Mouse (Mus musculus): ENCODE data around the gene St3gal2. TPM values are rescaled to one million over a fixed set of nuclear protein-coding genes. Genes with fewer than 3 reads are reported as not detected.
"Not testable (repeated sequence)": the region's sequence is repeated elsewhere in the genome, so short reads cannot be mapped to it uniquely, and the experiment has no call there.

The St3gal2 gene
- polyA plus RNA-seq, 1 experiment from 2014 or later = 10.4 TPM

- peaks cover 0 to 8% of the 10 kb centered on the region in 2 experiments; a peak in 1 of 4 replicates for H3K4me1 ChIP-seq (ENCODE audit: control insufficient read depth in 2 of 2, insufficient read depth in 2 of 2, low read length in 2 of 2)
- no peak for ATAC-seq (ENCODE audit: insufficient number of reproducible peaks, insufficient read depth, low FRiP score, low read depth)
- peaks cover 21% of the 10 kb centered on the region for H3K36me3 ChIP-seq (ENCODE audit: control insufficient read depth, insufficient read depth, low read length)
- no peak overlapping the region for H3K9ac ChIP-seq (ENCODE audit: low read length)
- no peaks in the 10 kb centered on the region for H3K9me3 ChIP-seq (ENCODE audit: control insufficient read depth, low read length)
- WGBS = 91% methylated on average over 6 of the region's 6 CpGs
- H3K27me3 ChIP-seq (ENCODE audit: control insufficient read depth, insufficient read depth, low read length) = no peaks in the 10 kb centered on the region
- no peak overlapping the region for H3K4me2 ChIP-seq (ENCODE audit: low read length)
- no peak overlapping the region for H3K27ac ChIP-seq (replicated peaks in 1 of 2; ENCODE audit: control insufficient read depth in 1 of 2, insufficient read depth in 1 of 2, low read depth in 2 of 2, low read length in 2 of 2)
- H3K4me3 ChIP-seq (ENCODE audit: control insufficient read depth in 1 of 2, insufficient read depth in 1 of 2, low read depth in 1 of 2, low read length in 2 of 2) = no peak overlapping the region
Observed at GRCm38 (mm10) chr8:110897495-110897894, 22.2 kb upstream of the St3gal2 start.

GRCm38 (mm10) chr8:110901056-110901455, 18.7 kb upstream of the St3gal2 start:
- H3K4me3 ChIP-seq (ENCODE audit: control insufficient read depth in 1 of 2, insufficient read depth in 1 of 2, low read depth in 1 of 2, low read length in 2 of 2) = no peak overlapping the region
- H3K36me3 ChIP-seq (ENCODE audit: control insufficient read depth, insufficient read depth, low read length) = peaks cover 19% of the 10 kb centered on the region
- peaks cover 0 to 8% of the 10 kb centered on the region in 2 experiments; a peak in 1 of 4 replicates for H3K4me1 ChIP-seq (ENCODE audit: control insufficient read depth in 2 of 2, insufficient read depth in 2 of 2, low read length in 2 of 2)
- no peak overlapping the region for H3K4me2 ChIP-seq (ENCODE audit: low read length)
- 76% methylated on average over 3 of the region's 3 CpGs for WGBS
- H3K27ac ChIP-seq (replicated peaks in 1 of 2; ENCODE audit: control insufficient read depth in 1 of 2, insufficient read depth in 1 of 2, low read depth in 2 of 2, low read length in 2 of 2) = no peak overlapping the region
- no peak overlapping the region for H3K9ac ChIP-seq (ENCODE audit: low read length)
- no peak for ATAC-seq (ENCODE audit: insufficient number of reproducible peaks, insufficient read depth, low FRiP score, low read depth)
- no peaks in the 10 kb centered on the region for H3K27me3 ChIP-seq (ENCODE audit: control insufficient read depth, insufficient read depth, low read length)
- no peaks in the 10 kb centered on the region for H3K9me3 ChIP-seq (ENCODE audit: control insufficient read depth, low read length)

GRCm38 (mm10) chr8:110901839-110902578, 17.7 kb upstream of the St3gal2 start, which contains the start of gene Fuk:
Fuk (minus strand) TSS chr8:110902488.
- H3K9me3 ChIP-seq (ENCODE audit: control insufficient read depth, low read length) = no peaks in the 10 kb centered on the region
- peaks cover 0 to 8% of the 10 kb centered on the region in 2 experiments; a peak in 1 of 4 replicates for H3K4me1 ChIP-seq (ENCODE audit: control insufficient read depth in 2 of 2, insufficient read depth in 2 of 2, low read length in 2 of 2)
- peak within 1 kb of the TSS; percentile 76 for H3K4me2 ChIP-seq (ENCODE audit: low read length)
- H3K36me3 ChIP-seq (ENCODE audit: control insufficient read depth, insufficient read depth, low read length) = peaks cover 19% of the 10 kb centered on the region
- H3K27ac ChIP-seq (replicated peaks in 1 of 2; ENCODE audit: control insufficient read depth in 1 of 2, insufficient read depth in 1 of 2, low read depth in 2 of 2, low read length in 2 of 2) = no peak within 1 kb of the TSS
- 3% methylated on average over 30 of the region's 30 CpGs for WGBS
- peak within 1 kb of the TSS; percentile 75 to 83 for H3K4me3 ChIP-seq (ENCODE audit: control insufficient read depth in 1 of 2, insufficient read depth in 1 of 2, low read depth in 1 of 2, low read length in 2 of 2)
- no peaks in the 10 kb centered on the region for H3K27me3 ChIP-seq (ENCODE audit: control insufficient read depth, insufficient read depth, low read length)
- peak within 1 kb of the TSS; percentile 86 for H3K9ac ChIP-seq (ENCODE audit: low read length)
- peak; percentile 68; the same call in 1 of the 2 replicates for ATAC-seq (ENCODE audit: insufficient number of reproducible peaks, insufficient read depth, low FRiP score, low read depth)

- ATAC-seq (ENCODE audit: insufficient number of reproducible peaks, insufficient read depth, low FRiP score, low read depth) = no peak
- 65% methylated on average over 2 of the region's 2 CpGs for WGBS
Observed at GRCm38 (mm10) chr8:110902579-110902965, 17.1 kb upstream of the St3gal2 start.

GRCm38 (mm10) chr8:110905404-110905803, 14.3 kb upstream of the St3gal2 start:
- Histone ChIP-seq H3K36me3 (ENCODE audit: control insufficient read depth, insufficient read depth, low read length) (no peaks in the 10 kb centered on the region), H3K4me3 (ENCODE audit: control insufficient read depth in 1 of 2, insufficient read depth in 1 of 2, low read depth in 1 of 2, low read length in 2 of 2) (no peak overlapping the region), H3K4me1 (ENCODE audit: control insufficient read depth in 2 of 2, insufficient read depth in 2 of 2, low read length in 2 of 2) (peaks cover 0 to 8% of the 10 kb centered on the region in 2 experiments; a peak in 1 of 4 replicates), H3K27ac (replicated peaks in 1 of 2; ENCODE audit: control insufficient read depth in 1 of 2, insufficient read depth in 1 of 2, low read depth in 2 of 2, low read length in 2 of 2) (no peak overlapping the region), H3K4me2 (ENCODE audit: low read length) (no peak overlapping the region), H3K9ac (ENCODE audit: low read length) (no peak overlapping the region), H3K27me3 (ENCODE audit: control insufficient read depth, insufficient read depth, low read length) (no peaks in the 10 kb centered on the region), H3K9me3 (ENCODE audit: control insufficient read depth, low read length) (no peaks in the 10 kb centered on the region)
- ATAC-seq (ENCODE audit: insufficient number of reproducible peaks, insufficient read depth, low FRiP score, low read depth) = no peak
- 83% methylated on average over 6 of the region's 6 CpGs for WGBS

More at GRCm38 (mm10) chr8:110902579-110902965, 17.1 kb upstream of the St3gal2 start:
- no peaks in the 10 kb centered on the region for H3K27me3 ChIP-seq (ENCODE audit: control insufficient read depth, insufficient read depth, low read length)
- H3K4me3 ChIP-seq (ENCODE audit: control insufficient read depth in 1 of 2, insufficient read depth in 1 of 2, low read depth in 1 of 2, low read length in 2 of 2) = peak overlapping the region in 1 of 2 experiments; percentile 75; a peak in 2 of 4 replicates
- peak overlapping the region; percentile 76 for H3K4me2 ChIP-seq (ENCODE audit: low read length)
- H3K36me3 ChIP-seq (ENCODE audit: control insufficient read depth, insufficient read depth, low read length) = peaks cover 19% of the 10 kb centered on the region
- no peak overlapping the region for H3K27ac ChIP-seq (replicated peaks in 1 of 2; ENCODE audit: control insufficient read depth in 1 of 2, insufficient read depth in 1 of 2, low read depth in 2 of 2, low read length in 2 of 2)
- H3K9me3 ChIP-seq (ENCODE audit: control insufficient read depth, low read length) = no peaks in the 10 kb centered on the region
- peaks cover 0 to 8% of the 10 kb centered on the region in 2 experiments; a peak in 1 of 4 replicates for H3K4me1 ChIP-seq (ENCODE audit: control insufficient read depth in 2 of 2, insufficient read depth in 2 of 2, low read length in 2 of 2)
- H3K9ac ChIP-seq (ENCODE audit: low read length) = no peak overlapping the region

GRCm38 (mm10) chr8:110906682-110907081, 13.0 kb upstream of the St3gal2 start:
- no peaks in the 10 kb centered on the region for H3K9me3 ChIP-seq (ENCODE audit: control insufficient read depth, low read length)
- no peaks in the 10 kb centered on the region for H3K36me3 ChIP-seq (ENCODE audit: control insufficient read depth, insufficient read depth, low read length)
- no peaks in the 10 kb centered on the region for H3K27me3 ChIP-seq (ENCODE audit: control insufficient read depth, insufficient read depth, low read length)
- H3K4me2 ChIP-seq (ENCODE audit: low read length) = no peak overlapping the region
- no peak for ATAC-seq (ENCODE audit: insufficient number of reproducible peaks, insufficient read depth, low FRiP score, low read depth)
- H3K4me1 ChIP-seq (ENCODE audit: control insufficient read depth in 2 of 2, insufficient read depth in 2 of 2, low read length in 2 of 2) = peaks cover 0 to 2% of the 10 kb centered on the region in 2 experiments; a peak in 1 of 4 replicates
- 93% methylated on average over 1 of the region's 1 CpGs for WGBS
- no peak overlapping the region for H3K4me3 ChIP-seq (ENCODE audit: control insufficient read depth in 1 of 2, insufficient read depth in 1 of 2, low read depth in 1 of 2, low read length in 2 of 2)
- H3K9ac ChIP-seq (ENCODE audit: low read length) = no peak overlapping the region
- H3K27ac ChIP-seq (replicated peaks in 1 of 2; ENCODE audit: control insufficient read depth in 1 of 2, insufficient read depth in 1 of 2, low read depth in 2 of 2, low read length in 2 of 2) = no peak overlapping the region

- not testable (repeated sequence) for H3K27me3 ChIP-seq (ENCODE audit: control insufficient read depth, insufficient read depth, low read length); H3K9ac ChIP-seq (ENCODE audit: low read length); H3K4me3 ChIP-seq (ENCODE audit: control insufficient read depth in 1 of 2, insufficient read depth in 1 of 2, low read depth in 1 of 2, low read length in 2 of 2); H3K27ac ChIP-seq (replicated peaks in 1 of 2; ENCODE audit: control insufficient read depth in 1 of 2, insufficient read depth in 1 of 2, low read depth in 2 of 2, low read length in 2 of 2); H3K9me3 ChIP-seq (ENCODE audit: control insufficient read depth, low read length); H3K4me1 ChIP-seq (ENCODE audit: control insufficient read depth in 2 of 2, insufficient read depth in 2 of 2, low read length in 2 of 2); H3K4me2 ChIP-seq (ENCODE audit: low read length); H3K36me3 ChIP-seq (ENCODE audit: control insufficient read depth, insufficient read depth, low read length); ATAC-seq (ENCODE audit: insufficient number of reproducible peaks, insufficient read depth, low FRiP score, low read depth)
Observed at GRCm38 (mm10) chr8:110909850-110910249, 9.9 kb upstream of the St3gal2 start.

Measured in heart, embryonic 14.5 days (tissue).